Mouse (Mus musculus): ENCODE results near the gene Arl15. TPM values are rescaled to one million over a fixed set of nuclear protein-coding genes. Genes with fewer than 3 reads are reported as not detected.

Arl15 gene
- polyA plus RNA-seq, 1 experiment from 2014 or later = 12.9 TPM

GRCm38 (mm10) chr13:113869212-113870205, 75.2 kb downstream of the Arl15 start:
- Histone ChIP-seq H3K36me3 (no peaks in the 10 kb centered on the region), H3K27ac (no peak overlapping the region), H3K27me3 (ENCODE audit: low read depth, poor library complexity, severe bottlenecking) (no peaks in the 10 kb centered on the region), H3K4me3 (no peak overlapping the region), H3K9me3 (replicated peaks) (no peaks in the 10 kb centered on the region), H3K4me1 (peaks cover 23% of the 10 kb centered on the region)
- peak; percentile 80 for DNase-seq (ENCODE audit: low spot score)
- WGBS = 60% methylated on average over 20 of the region's 20 CpGs

GRCm38 (mm10) chr13:113870403-113870802, 76.1 kb downstream of the Arl15 start:
- H3K9me3 ChIP-seq (replicated peaks) = no peaks in the 10 kb centered on the region
- no peak for DNase-seq (ENCODE audit: low spot score)
- no peaks in the 10 kb centered on the region for H3K27me3 ChIP-seq (ENCODE audit: low read depth, poor library complexity, severe bottlenecking)
- H3K36me3 ChIP-seq = no peaks in the 10 kb centered on the region
- H3K4me3 ChIP-seq = no peak overlapping the region
- WGBS = 86% methylated on average over 15 of the region's 15 CpGs
- H3K27ac ChIP-seq = no peak overlapping the region
- H3K4me1 ChIP-seq = peaks cover 26% of the 10 kb centered on the region

- Histone ChIP-seq H3K4me3 (no peak overlapping the region), H3K4me1 (peaks cover 26% of the 10 kb centered on the region), H3K36me3 (no peaks in the 10 kb centered on the region), H3K27ac (0 out of 2 replicates have a peak overlapping the region, but pooled peaks have one; percentile 3), H3K9me3 (replicated peaks) (no peaks in the 10 kb centered on the region), H3K27me3 (ENCODE audit: low read depth, poor library complexity, severe bottlenecking) (no peaks in the 10 kb centered on the region)
- DNase-seq (ENCODE audit: low spot score) = no peak
- 57% methylated on average over 13 of the region's 13 CpGs for WGBS
These were observed 77.5 kb downstream of the Arl15 start for GRCm38 (mm10) chr13:113871853-113872252.

GRCm38 (mm10) chr13:113875724-113876123, 81.4 kb downstream of the Arl15 start:
- WGBS = 91% methylated on average over 4 of the region's 4 CpGs
- Histone ChIP-seq H3K27ac (no peak overlapping the region), H3K4me1 (peaks cover 33% of the 10 kb centered on the region), H3K27me3 (ENCODE audit: low read depth, poor library complexity, severe bottlenecking) (no peaks in the 10 kb centered on the region), H3K36me3 (no peaks in the 10 kb centered on the region), H3K4me3 (no peak overlapping the region), H3K9me3 (replicated peaks) (no peaks in the 10 kb centered on the region)
- DNase-seq (ENCODE audit: low spot score) = no peak

GRCm38 (mm10) chr13:113877420-113877819, 83.1 kb downstream of the Arl15 start:
- H3K27me3 ChIP-seq (ENCODE audit: low read depth, poor library complexity, severe bottlenecking) = no peaks in the 10 kb centered on the region
- peak; percentile 75 for DNase-seq (ENCODE audit: low spot score)
- H3K27ac ChIP-seq = no peak overlapping the region
- no peaks in the 10 kb centered on the region for H3K9me3 ChIP-seq (replicated peaks)
- no peak overlapping the region for H3K4me3 ChIP-seq
- peaks cover 36% of the 10 kb centered on the region for H3K4me1 ChIP-seq
- no peaks in the 10 kb centered on the region for H3K36me3 ChIP-seq
- 29% methylated on average over 5 of the region's 5 CpGs for WGBS

GRCm38 (mm10) chr13:113878571-113878970, 84.3 kb downstream of the Arl15 start:
- peaks cover 43% of the 10 kb centered on the region for H3K4me1 ChIP-seq

GRCm38 (mm10) chr13:113879651-113880327, 85.5 kb downstream of the Arl15 start:
- H3K36me3 ChIP-seq = no peaks in the 10 kb centered on the region
- peaks cover 43% of the 10 kb centered on the region for H3K4me1 ChIP-seq
- H3K27ac ChIP-seq = no peak overlapping the region
- H3K9me3 ChIP-seq (replicated peaks) = no peaks in the 10 kb centered on the region
- 0 out of 2 replicates have a peak overlapping the region, but pooled peaks have one; percentile 4 for H3K4me3 ChIP-seq
- no peak for DNase-seq (ENCODE audit: low spot score)
- no peaks in the 10 kb centered on the region for H3K27me3 ChIP-seq (ENCODE audit: low read depth, poor library complexity, severe bottlenecking)
- 34% methylated on average over 20 of the region's 20 CpGs for WGBS

More at GRCm38 (mm10) chr13:113878571-113878970, 84.3 kb downstream of the Arl15 start:
- no peak overlapping the region for H3K4me3 ChIP-seq
- no peaks in the 10 kb centered on the region for H3K27me3 ChIP-seq (ENCODE audit: low read depth, poor library complexity, severe bottlenecking)
- no peaks in the 10 kb centered on the region for H3K9me3 ChIP-seq (replicated peaks)
- H3K36me3 ChIP-seq = no peaks in the 10 kb centered on the region
- no peak for DNase-seq (ENCODE audit: low spot score)
- no peak overlapping the region for H3K27ac ChIP-seq
- WGBS = 87% methylated on average over 12 of the region's 12 CpGs

GRCm38 (mm10) chr13:113880564-113881171, 86.4 kb downstream of the Arl15 start:
- Histone ChIP-seq H3K36me3 (no peaks in the 10 kb centered on the region), H3K9me3 (replicated peaks) (no peaks in the 10 kb centered on the region), H3K4me1 (peaks cover 41% of the 10 kb centered on the region), H3K4me3 (peak overlapping the region; percentile 31; the same call in 1 of the 2 replicates), H3K27ac (0 out of 2 replicates have a peak overlapping the region, but pooled peaks have one; percentile 19), H3K27me3 (ENCODE audit: low read depth, poor library complexity, severe bottlenecking) (no peaks in the 10 kb centered on the region)
- 16% methylated on average over 19 of the region's 19 CpGs for WGBS
- no peak for DNase-seq (ENCODE audit: low spot score)

GRCm38 (mm10) chr13:113882959-113883358, 88.7 kb downstream of the Arl15 start:
- no peak for DNase-seq (ENCODE audit: low spot score)
- Histone ChIP-seq H3K36me3 (no peaks in the 10 kb centered on the region), H3K27me3 (ENCODE audit: low read depth, poor library complexity, severe bottlenecking) (no peaks in the 10 kb centered on the region), H3K27ac (no peak overlapping the region), H3K4me3 (no peak overlapping the region), H3K9me3 (replicated peaks) (no peaks in the 10 kb centered on the region), H3K4me1 (peaks cover 54% of the 10 kb centered on the region)
- WGBS = no CpG with 5 or more reads among the region's 1 CpGs

- Histone ChIP-seq H3K27ac (no peak overlapping the region), H3K4me1 (peaks cover 41% of the 10 kb centered on the region), H3K36me3 (no peaks in the 10 kb centered on the region), H3K27me3 (ENCODE audit: low read depth, poor library complexity, severe bottlenecking) (no peaks in the 10 kb centered on the region), H3K9me3 (replicated peaks) (no peaks in the 10 kb centered on the region), H3K4me3 (no peak overlapping the region)
- WGBS = 56% methylated on average over 6 of the region's 6 CpGs
- peak; percentile 21 for DNase-seq (ENCODE audit: low spot score)
These were observed 92.8 kb downstream of the Arl15 start for GRCm38 (mm10) chr13:113887090-113887489.

GRCm38 (mm10) chr13:113888126-113888525, 93.8 kb downstream of the Arl15 start:
- Histone ChIP-seq H3K4me1 (peaks cover 31% of the 10 kb centered on the region), H3K36me3 (no peaks in the 10 kb centered on the region), H3K9me3 (replicated peaks) (no peaks in the 10 kb centered on the region), H3K4me3 (no peak overlapping the region), H3K27ac (no peak overlapping the region), H3K27me3 (ENCODE audit: low read depth, poor library complexity, severe bottlenecking) (no peaks in the 10 kb centered on the region)
- WGBS = 62% methylated on average over 5 of the region's 5 CpGs
- peak; percentile 31 for DNase-seq (ENCODE audit: low spot score)

- Histone ChIP-seq H3K36me3 (no peaks in the 10 kb centered on the region), H3K27ac (no peak overlapping the region), H3K4me3 (no peak overlapping the region), H3K9me3 (replicated peaks) (no peaks in the 10 kb centered on the region), H3K4me1 (peaks cover 31% of the 10 kb centered on the region), H3K27me3 (ENCODE audit: low read depth, poor library complexity, severe bottlenecking) (no peaks in the 10 kb centered on the region)
- 65% methylated on average over 16 of the region's 16 CpGs for WGBS
- peak; percentile 39 for DNase-seq (ENCODE audit: low spot score)
These were observed 94.4 kb downstream of the Arl15 start for GRCm38 (mm10) chr13:113888704-113889103.
